Mouse (Mus musculus) kidney, embryonic 14.5 days (tissue): ENCODE measurements at regions not wholly inside any gene's neighbourhood (a gene's known extent, or its start where the extent isn't known, plus 50 kb on each side); places are given as distances from the start of the nearest gene placed in this dataset.

ENCODE experiments used
- ATAC-seq: fragments of 200-750 bp; cut with Nextera tagmentation; 2 replicates; pipeline ENCODE4 v1.8.0; 2017; ENCODE audit warnings: moderate number of reproducible peaks, mild to moderate bottlenecking, moderate TSS enrichment, moderate library complexity; ENCODE audit not compliant: low FRiP score, low TSS enrichment
- H3K27ac ChIP-seq: fragments of 300-500 bp; sonication (generic); 2 replicates; pipeline ENCODE4 v1.5.1; 2014; ENCODE audit warnings: low read depth, mild to moderate bottlenecking, low read length, moderate library complexity, mixed read lengths
- H3K27me3 ChIP-seq: fragments of 300-500 bp; sonication (generic); 2 replicates; pipeline ENCODE4 v1.6.1; 2014; ENCODE audit warnings: mild to moderate bottlenecking, low read length; ENCODE audit not compliant: control insufficient read depth, insufficient read depth
- H3K36me3 ChIP-seq: fragments of 300-500 bp; sonication (generic); 2 replicates; pipeline ENCODE4 v1.6.1; 2014; ENCODE audit warnings: low read length, mixed read lengths; ENCODE audit not compliant: control insufficient read depth, insufficient read depth
- H3K4me1 ChIP-seq: fragments of 300-500 bp; sonication (generic); 2 replicates; pipeline ENCODE4 v1.6.1; 2014; ENCODE audit warnings: low read length, mixed read lengths; ENCODE audit not compliant: control insufficient read depth, insufficient read depth
- H3K4me2 ChIP-seq: fragments of 300-500 bp; sonication (generic); replicated peaks from 2 replicates; pipeline ENCODE4 v1.6.1; 2014; ENCODE audit warnings: low read depth, mild to moderate bottlenecking, low read length
- H3K4me3 ChIP-seq: fragments of 300-500 bp; sonication (generic); 2 replicates; pipeline ENCODE4 v1.5.1; 2014; ENCODE audit warnings: mild to moderate bottlenecking, low read length
- H3K9ac ChIP-seq: fragments of 300-500 bp; sonication (generic); 2 replicates; pipeline ENCODE4 v1.6.1; 2014; ENCODE audit warnings: low read depth, mild to moderate bottlenecking, low read length, moderate library complexity
- H3K9me3 ChIP-seq: fragments of 300-500 bp; sonication (generic); 2 replicates; pipeline ENCODE4 v1.6.1; 2016; ENCODE audit warnings: low read length; ENCODE audit not compliant: control insufficient read depth
- WGBS: fragments of 180-500 bp; shearing (Covaris S2); extraction: QIAGEN DNeasy Blood & Tissue Kit; methylation state at CpG from one replicate; pipeline ENCODE4 v1.1.7; 2014; 5-methylcytosine and 5-hydroxymethylcytosine counted together

- Histone ChIP-seq H3K27ac (no peak overlapping the region), H3K27me3 (no peaks in the 10 kb centered on the region), H3K4me1 (no peaks in the 10 kb centered on the region), H3K9ac (no peak overlapping the region), H3K36me3 (no peaks in the 10 kb centered on the region), H3K4me2 (no peak overlapping the region), H3K9me3 (no peaks in the 10 kb centered on the region), H3K4me3 (no peak overlapping the region)
- WGBS, result 78% methylated on average over 1 of the region's 1 CpGs
- no peak for ATAC-seq
Measured at GRCm38 (mm10) chr7:110679916-110680315, 52.5 kb downstream of the Adm start.

DNA sequence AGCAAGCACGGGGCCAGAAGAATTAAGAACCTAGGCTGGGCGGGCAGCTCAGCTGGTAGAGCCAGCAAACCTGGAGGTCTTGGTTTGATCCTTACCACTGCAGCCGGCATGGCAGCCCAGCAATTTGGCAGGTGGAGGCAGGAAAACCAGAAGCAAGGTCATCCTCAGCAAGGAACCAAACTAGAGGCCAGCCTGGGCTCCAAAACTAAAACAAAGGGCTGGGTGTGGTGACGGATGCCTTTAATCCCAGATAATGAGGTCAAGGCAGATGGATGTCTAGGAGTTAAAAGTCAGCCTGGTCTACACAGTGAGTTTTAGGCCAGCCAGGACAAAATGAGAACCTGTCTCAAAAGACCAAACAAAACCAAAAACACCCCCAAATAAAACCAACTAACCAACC lies 55.5 kb downstream of the Adm start:
- Histone ChIP-seq H3K27me3 (no peaks in the 10 kb centered on the region), H3K27ac (no peak overlapping the region), H3K36me3 (no peaks in the 10 kb centered on the region), H3K4me3 (no peak overlapping the region), H3K9ac (no peak overlapping the region), H3K9me3 (no peaks in the 10 kb centered on the region), H3K4me2 (no peak overlapping the region), H3K4me1 (no peaks in the 10 kb centered on the region)
- ATAC-seq, result no peak
- 87% methylated on average over 4 of the region's 4 CpGs for WGBS

DNA sequence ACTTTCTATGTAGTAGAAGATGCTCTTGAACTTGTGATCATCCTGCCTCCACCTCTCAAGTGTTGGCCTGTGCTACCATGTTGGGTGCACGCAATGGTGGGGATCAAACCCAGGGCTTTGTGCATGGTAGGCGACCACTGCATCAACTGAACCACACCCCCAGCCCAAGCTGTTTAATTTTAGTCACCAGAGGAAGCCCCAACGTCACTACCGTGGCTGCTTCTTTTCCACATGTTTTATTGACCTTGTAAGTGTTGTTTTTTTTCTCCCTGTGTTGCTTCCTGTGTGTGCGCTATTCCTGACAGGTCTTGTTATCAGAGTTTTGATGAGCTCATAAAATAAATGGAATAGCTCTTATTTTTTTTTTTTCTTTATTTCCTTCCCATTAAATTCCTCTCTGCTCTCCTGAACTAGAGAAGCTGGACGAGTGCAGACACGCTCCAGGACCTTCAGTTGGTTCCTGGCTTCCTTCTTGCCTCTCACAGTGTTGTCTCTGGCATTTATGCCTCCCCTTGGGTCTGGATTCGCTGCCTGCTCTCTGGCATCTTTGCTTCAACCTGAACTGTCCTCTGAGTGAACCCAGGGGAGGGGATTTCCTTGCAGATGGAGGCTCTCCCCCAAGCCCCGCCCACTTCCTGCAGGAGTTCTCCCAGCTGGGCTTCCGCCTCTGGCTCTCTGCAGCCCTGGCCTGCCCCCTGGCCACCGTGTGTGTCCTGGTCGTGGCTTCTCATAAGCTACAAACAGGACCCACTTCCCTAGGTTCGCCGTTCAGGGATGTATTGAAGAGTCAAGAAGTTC lies 61.6 kb downstream of the Adm start:
- Histone ChIP-seq H3K4me2 (peak overlapping the region; percentile 31; the same call in 1 of the 2 replicates), H3K9me3 (no peaks in the 10 kb centered on the region), H3K9ac (peak overlapping the region; percentile 18; the same call in 1 of the 2 replicates), H3K4me3 (no peak overlapping the region; the same call in 1 of the 2 replicates), H3K4me1 (peaks cover 21% of the 10 kb centered on the region), H3K27ac (peak overlapping the region; percentile 90), H3K27me3 (no peaks in the 10 kb centered on the region), H3K36me3 (no peaks in the 10 kb centered on the region)
- 16% methylated on average over 14 of the region's 14 CpGs for WGBS
- peak; percentile 96 for ATAC-seq

DNA sequence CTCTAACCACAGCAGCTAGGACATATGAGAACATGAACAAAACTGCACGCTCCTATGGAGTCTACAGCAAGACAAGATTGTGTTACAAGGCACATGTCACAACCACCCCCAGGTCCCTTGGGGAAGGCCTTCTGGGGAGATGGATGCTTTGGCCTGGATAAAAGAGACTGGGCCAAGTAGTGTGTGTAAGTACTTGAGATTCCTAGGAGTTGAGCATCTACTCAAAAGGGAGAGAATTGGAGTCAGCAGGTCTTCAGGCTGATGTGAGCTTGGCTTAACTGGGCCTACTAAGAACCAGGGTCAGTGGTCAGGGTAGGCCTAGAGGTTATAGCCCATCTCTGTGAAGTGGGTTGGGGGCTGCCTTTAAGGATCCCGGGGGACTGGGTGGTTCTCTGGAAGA lies 62.8 kb downstream of the Adm start:
- WGBS, result 97% methylated on average over 2 of the region's 2 CpGs
- peaks cover 21% of the 10 kb centered on the region for H3K4me1 ChIP-seq
- no peak overlapping the region for H3K4me3 ChIP-seq
- no peak for ATAC-seq
- no peaks in the 10 kb centered on the region for H3K27me3 ChIP-seq
- no peak overlapping the region for H3K9ac ChIP-seq
- no peak overlapping the region for H3K4me2 ChIP-seq
- no peaks in the 10 kb centered on the region for H3K9me3 ChIP-seq
- H3K27ac ChIP-seq, result peak overlapping the region; percentile 90
- no peaks in the 10 kb centered on the region for H3K36me3 ChIP-seq

GRCm38 (mm10) chr7:110690856-110691255 lies 63.4 kb downstream of the Adm start:
- Histone ChIP-seq H3K4me2 (no peak overlapping the region), H3K4me1 (peaks cover 21% of the 10 kb centered on the region), H3K27ac (no peak overlapping the region), H3K36me3 (no peaks in the 10 kb centered on the region), H3K9ac (no peak overlapping the region), H3K27me3 (no peaks in the 10 kb centered on the region), H3K4me3 (no peak overlapping the region), H3K9me3 (no peaks in the 10 kb centered on the region)
- ATAC-seq, result no peak
- 50% methylated on average over 9 of the region's 9 CpGs for WGBS

GRCm38 (mm10) chr7:110694262-110694661 lies 66.8 kb downstream of the Adm start:
- Histone ChIP-seq H3K4me2 (no peak overlapping the region), H3K4me3 (no peak overlapping the region), H3K9ac (no peak overlapping the region), H3K36me3 (no peaks in the 10 kb centered on the region), H3K27me3 (no peaks in the 10 kb centered on the region), H3K9me3 (no peaks in the 10 kb centered on the region), H3K27ac (no peak overlapping the region), H3K4me1 (peaks cover 14% of the 10 kb centered on the region)
- no peak for ATAC-seq
- WGBS, result 85% methylated on average over 5 of the region's 5 CpGs

GRCm38 (mm10) chr7:110695729-110696128 lies 68.3 kb downstream of the Adm start:
- Histone ChIP-seq H3K4me2 (no peak overlapping the region), H3K36me3 (no peaks in the 10 kb centered on the region), H3K9me3 (no peaks in the 10 kb centered on the region), H3K27me3 (no peaks in the 10 kb centered on the region), H3K27ac (no peak overlapping the region), H3K4me3 (no peak overlapping the region), H3K9ac (no peak overlapping the region), H3K4me1 (0 out of 2 replicates have a peak, but pooled peaks cover 2% of the 10 kb centered on the region)
- 56% methylated on average over 8 of the region's 8 CpGs for WGBS
- ATAC-seq, result no peak

DNA sequence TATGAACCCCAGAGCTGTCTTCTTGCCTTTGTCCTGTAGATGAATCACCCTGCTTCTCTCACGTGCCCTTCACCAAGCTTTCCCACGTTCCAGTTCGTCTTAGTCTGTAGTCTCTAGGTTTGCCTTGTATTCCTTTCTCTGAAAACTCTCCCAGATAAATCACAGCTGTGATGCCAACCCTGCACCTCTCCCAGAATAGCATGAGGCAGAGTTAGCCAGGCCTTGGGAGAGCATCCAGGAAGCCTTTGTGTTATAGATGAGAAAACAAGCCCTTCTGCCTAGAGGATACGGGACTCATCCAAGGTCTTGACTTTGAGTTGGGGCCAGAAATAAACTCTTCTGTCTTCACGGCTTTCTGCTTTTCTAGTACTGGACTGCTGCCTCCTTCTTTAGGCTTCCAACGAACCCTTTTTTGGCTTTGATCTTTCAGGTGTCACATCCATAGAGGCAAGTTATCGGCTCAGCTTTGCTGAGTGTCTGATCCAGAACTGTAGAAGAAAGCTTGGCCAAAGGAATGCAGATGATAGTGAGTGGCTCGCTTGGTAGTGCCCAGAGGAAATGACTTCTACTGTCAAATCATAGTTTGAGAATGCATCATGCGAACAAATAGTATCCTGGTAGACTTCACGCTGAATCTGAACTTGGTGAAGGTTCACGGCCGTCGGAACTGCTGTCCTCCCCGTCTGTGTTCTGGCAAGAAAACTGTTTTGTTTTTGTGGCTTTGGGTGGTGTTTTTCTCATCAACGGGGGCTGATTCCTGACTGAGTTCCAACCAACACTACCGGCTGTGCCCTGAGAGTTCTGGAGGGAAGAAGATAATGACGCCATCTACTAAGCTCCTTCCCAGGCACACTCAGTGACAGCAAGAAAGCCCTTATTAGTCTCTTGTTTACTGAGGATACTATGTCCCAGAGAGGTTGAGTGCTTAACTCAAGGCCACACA lies 69.5 kb upstream of the Ampd3 start:
- Histone ChIP-seq H3K36me3 (no peaks in the 10 kb centered on the region), H3K27ac (no peak overlapping the region), H3K4me1 (no peaks in the 10 kb centered on the region), H3K4me3 (no peak overlapping the region), H3K27me3 (no peaks in the 10 kb centered on the region), H3K9me3 (no peaks in the 10 kb centered on the region), H3K9ac (no peak overlapping the region), H3K4me2 (no peak overlapping the region)
- no peak for ATAC-seq
- 81% methylated on average over 17 of the region's 17 CpGs for WGBS

DNA sequence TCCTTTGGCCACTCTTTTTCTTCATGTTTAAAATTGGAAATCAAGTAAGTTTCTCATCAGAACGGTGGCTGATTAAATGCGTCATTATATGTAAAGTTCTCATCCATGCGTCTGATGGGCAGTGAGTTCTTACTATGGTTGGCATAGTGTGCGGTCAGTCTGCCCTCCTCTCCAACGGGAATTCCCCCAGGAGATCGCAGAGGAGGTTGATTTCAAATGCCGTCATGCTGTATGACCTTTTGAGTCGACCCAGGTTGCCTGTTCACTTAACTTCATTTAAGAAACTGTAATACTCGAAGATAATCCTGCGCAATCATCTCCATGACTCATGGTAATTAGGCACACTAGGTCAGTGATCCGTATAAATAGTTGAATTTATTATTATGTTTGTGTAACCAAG lies 68.4 kb upstream of the Ampd3 start:
- Histone ChIP-seq H3K4me3 (no peak overlapping the region), H3K4me2 (no peak overlapping the region), H3K9ac (no peak overlapping the region), H3K9me3 (no peaks in the 10 kb centered on the region), H3K4me1 (no peaks in the 10 kb centered on the region), H3K27me3 (no peaks in the 10 kb centered on the region), H3K27ac (no peak overlapping the region), H3K36me3 (no peaks in the 10 kb centered on the region)
- WGBS, result 83% methylated on average over 11 of the region's 11 CpGs
- no peak for ATAC-seq
